ENCODE assay signal across 11 mouse cellular contexts in genomic region chr5:127633188-127633587, GRCm38 (mm10). TPM values are rescaled to one million over a fixed set of nuclear protein-coding genes. Genes with fewer than 3 reads are reported as not detected.
A peak's percentile ranks its signal among the peaks of the same experiment; 100 is the strongest.
DNase-seq lines count a peak whose midpoint lies in the region; ATAC-seq and TF ChIP-seq lines count a peak whose summit lies in the region.
"Had no signal": no experiment of that assay in that cellular context is flagged by ENCODE, and none has a peak within 500 bp of the region (broad histone marks: within the 10 kb centered on the region; RNA-seq: fewer than 3 reads in every experiment).

No protein-coding gene starts in this region.

- H3K27ac ChIP-seq in ES-E14 (ENCODE audit: insufficient read depth, low read depth, low read length, poor library complexity, severe bottlenecking), result no peak overlapping the region
- no peak overlapping the region for H3K27ac ChIP-seq in hindbrain, embryonic 15.5 days (replicated peaks)
- no peak overlapping the region for H3K27ac ChIP-seq in liver, embryonic 14.5 days
- H3K27ac ChIP-seq: macrophage had no signal

- WGBS in hindbrain, embryonic 15.5 days, result 32% methylated on average over 4 of the region's 4 CpGs
- 26% methylated on average over 4 of the region's 4 CpGs for WGBS in liver, embryonic 14.5 days (ENCODE audit: insufficient replicate concordance)

- no peak for TF ChIP-seq CTCF in liver, embryonic 14.5 days (IDR thresholded peaks at IDR 0.05; ENCODE audit: low read depth)

- H3K9ac ChIP-seq in ES-E14 (ENCODE audit: insufficient read depth, low read depth, low read length, poor library complexity, severe bottlenecking), result peak overlapping the region; percentile 82; the same call in 1 of the 2 replicates
- H3K9ac ChIP-seq in hindbrain, embryonic 15.5 days, result 0 out of 2 replicates have a peak overlapping the region, but pooled peaks have one; percentile 73
- no peak overlapping the region for H3K9ac ChIP-seq in liver, embryonic 14.5 days (replicated peaks)

- no peaks in the 10 kb centered on the region for H3K36me3 ChIP-seq in ES-E14 (ENCODE audit: control insufficient read depth, insufficient read depth, low read length, poor library complexity, severe bottlenecking)
- no peaks in the 10 kb centered on the region for H3K36me3 ChIP-seq in hindbrain, embryonic 15.5 days
- no peaks in the 10 kb centered on the region for H3K36me3 ChIP-seq in liver, embryonic 14.5 days (replicated peaks; ENCODE audit: control insufficient read depth, insufficient read depth, low read depth)

- no peak for TF ChIP-seq EP300 in liver, embryonic 14.5 days (IDR thresholded peaks at IDR 0.05; ENCODE audit: low read depth)

- H3K9me3 ChIP-seq in ES-E14 (ENCODE audit: control insufficient read depth, insufficient read depth, low read depth, low read length), result no peaks in the 10 kb centered on the region
- H3K9me3 ChIP-seq in hindbrain, embryonic 15.5 days, result no peaks in the 10 kb centered on the region
- no peaks in the 10 kb centered on the region for H3K9me3 ChIP-seq in liver, embryonic 14.5 days (ENCODE audit: control insufficient read depth, low read length)

- peak; percentile 32 for DNase-seq in cerebellum, adult 11-12 months
- no peak for DNase-seq in cerebellum, postnatal 10 days
- no peak for DNase-seq in ES-E14 (ENCODE audit: low read depth, low spot score)
- no peak for DNase-seq in liver, embryonic 14.5 days (ENCODE audit: low read depth in 3 of 3, low spot score in 3 of 3)
- DNase-seq in left cerebral cortex, postnatal 4 days, result no peak
- no peak for DNase-seq in embryo, embryonic 9.5 days (ENCODE audit: extremely low spot score)
- no peak for DNase-seq in right cerebral cortex, postnatal 36 days (ENCODE audit: low spot score in 2 of 2)
- DNase-seq: adrenal gland, postnatal 25 days; spleen, adult 18-20 months had no signal

- no peak for ATAC-seq in hindbrain, embryonic 15.5 days (ENCODE audit: low FRiP score, low read depth)
- ATAC-seq in liver, embryonic 14.5 days (ENCODE audit: insufficient read depth), result no peak

- H3K4me3 ChIP-seq in ES-E14 (ENCODE audit: insufficient read depth in 1 of 2, low read depth in 1 of 2, low read length in 2 of 2, poor library complexity in 1 of 2, severe bottlenecking in 1 of 2), result peak overlapping the region; percentile 81 to 97
- H3K4me3 ChIP-seq in hindbrain, embryonic 15.5 days, result peak overlapping the region; percentile 74
- no peak overlapping the region for H3K4me3 ChIP-seq in liver, embryonic 14.5 days (ENCODE audit: insufficient read depth in 1 of 2, low read depth in 2 of 2, low read length in 2 of 2)

- peaks cover 5 to 30% of the 10 kb centered on the region in 2 experiments for H3K4me1 ChIP-seq in ES-E14 (ENCODE audit: control insufficient read depth in 2 of 2, insufficient read depth in 2 of 2, low read length in 2 of 2, poor library complexity in 1 of 2)
- H3K4me1 ChIP-seq in hindbrain, embryonic 15.5 days (replicated peaks), result peaks cover 13% of the 10 kb centered on the region
- H3K4me1 ChIP-seq in liver, embryonic 14.5 days (replicated peaks; ENCODE audit: control insufficient read depth in 2 of 2, insufficient read depth in 2 of 2, low read length in 1 of 2), result peaks cover 0 to 1% of the 10 kb centered on the region in 2 experiments; a peak in 1 of 4 replicates

- peak overlapping the region; percentile 98 for H3K4me2 ChIP-seq in hindbrain, embryonic 15.5 days
- H3K4me2 ChIP-seq in liver, embryonic 14.5 days (ENCODE audit: low read depth), result peak overlapping the region; percentile 49; the same call in 1 of the 2 replicates

- in situ Hi-C loops in ES-E14 (cut with MboI; ENCODE audit: low sequenced_read_pairs in 2 of 2, unreplicated experiment in 2 of 2), result no loop called here

- intact Hi-C loops in left cerebral cortex, postnatal 4 days (cut with DNase I), result no loop called here

- no peaks in the 10 kb centered on the region for H3K27me3 ChIP-seq in hindbrain, embryonic 15.5 days
- H3K27me3 ChIP-seq in liver, embryonic 14.5 days (ENCODE audit: control insufficient read depth, insufficient read depth, low read length), result peaks cover 21% of the 10 kb centered on the region

TF ChIP-seq in ES-E14, 5 proteins besides CTCF, POLR2A, EP300 and RAD21:
- no peak for TF ChIP-seq HCFC1 (IDR thresholded peaks at IDR 0.05; ENCODE audit: borderline replicate concordance, insufficient read depth, low read length)
- TF ChIP-seq ZNF384 (IDR thresholded peaks at IDR 0.05; ENCODE audit: low read depth, low read length), result no peak
- no peak for TF ChIP-seq ZC3H11A (IDR thresholded peaks at IDR 0.05; ENCODE audit: borderline replicate concordance, low read depth, low read length)
- no peak for TF ChIP-seq CHD2 (IDR thresholded peaks at IDR 0.05; ENCODE audit: low read depth, low read length)
- no peak for TF ChIP-seq MAFK (IDR thresholded peaks at IDR 0.05; ENCODE audit: insufficient read depth, low read depth, low read length)

RNA-seq across cellular contexts. Expression of gene Slc15a4, which starts 0.5 kb away (rescaled TPM):
- total RNA-seq in ES-E14 (2012; rRNA removed), result 50.6 and 86.6 TPM in 2 replicates
- polyA plus RNA-seq in hindbrain, embryonic 15.5 days (2015; fragmentation: Nextera tagmentation; extraction: Ambion mirVana), result 30.8 and 35.2 TPM in 2 replicates
- polyA plus RNA-seq in liver, embryonic 14.5 days (2012; rRNA removed), result 5.7 and 5.8 TPM in 2 replicates
- polyA plus RNA-seq in liver, embryonic 14.5 days (2014; fragmentation: Nextera tagmentation; extraction: Ambion mirVana), result 5.6 and 7.1 TPM in 2 replicates
- total RNA-seq in left cerebral cortex, postnatal 4 days (2021), result 10 to 100 TPM; 22.9 to 25.3 TPM

RNA-seq across cellular contexts. Expression of gene Glt1d1, which starts 1.1 kb away (rescaled TPM):
- total RNA-seq in ES-E14 (2012; rRNA removed), result 12.3 and 18.8 TPM in 2 replicates
- polyA plus RNA-seq in hindbrain, embryonic 15.5 days (2015; fragmentation: Nextera tagmentation; extraction: Ambion mirVana), result 1.7 and 2.3 TPM in 2 replicates
- polyA plus RNA-seq in liver, embryonic 14.5 days (2012; rRNA removed), result 0.06 and 0.13 TPM in 2 replicates
- polyA plus RNA-seq in liver, embryonic 14.5 days (2014; fragmentation: Nextera tagmentation; extraction: Ambion mirVana), result not detected in 2 replicates
- total RNA-seq in left cerebral cortex, postnatal 4 days (2021), result 10 to 100 TPM; 15.4 to 18.5 TPM

Comparison
In these comparisons a context has a peak if more than half of its experiments do, and no peak if none do; other contexts are left out.
1. H3K4me3 ChIP-seq: peak in ES-E14 (2 of 2) and hindbrain, embryonic 15.5 days (single experiment); none in liver, embryonic 14.5 days (0 of 2).